Mouse (Mus musculus): ENCODE measurements around the gene Reln.

Reln gene

DNA sequence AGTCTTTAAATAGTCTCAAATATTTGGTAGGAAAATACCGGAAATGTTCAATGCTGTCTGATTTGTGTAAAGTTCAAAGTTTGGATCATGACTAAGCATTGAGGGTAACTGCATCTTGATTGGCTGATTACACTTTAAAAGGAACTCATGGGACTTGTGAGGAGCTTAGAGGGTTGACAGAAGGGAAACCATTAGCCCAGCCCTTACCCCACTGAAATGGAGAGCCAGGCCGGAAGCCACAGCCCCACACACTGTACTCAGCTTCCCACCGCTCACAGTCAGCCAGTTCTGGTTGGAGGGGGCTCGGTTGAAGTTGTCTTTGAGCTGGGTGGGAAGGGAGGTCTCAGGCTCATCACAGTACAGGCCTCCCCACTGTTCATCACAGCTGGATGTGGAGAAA lies 413.4 kb downstream of the Reln start:
- no peak for DNase-seq (ENCODE audit: low spot score)

DNA sequence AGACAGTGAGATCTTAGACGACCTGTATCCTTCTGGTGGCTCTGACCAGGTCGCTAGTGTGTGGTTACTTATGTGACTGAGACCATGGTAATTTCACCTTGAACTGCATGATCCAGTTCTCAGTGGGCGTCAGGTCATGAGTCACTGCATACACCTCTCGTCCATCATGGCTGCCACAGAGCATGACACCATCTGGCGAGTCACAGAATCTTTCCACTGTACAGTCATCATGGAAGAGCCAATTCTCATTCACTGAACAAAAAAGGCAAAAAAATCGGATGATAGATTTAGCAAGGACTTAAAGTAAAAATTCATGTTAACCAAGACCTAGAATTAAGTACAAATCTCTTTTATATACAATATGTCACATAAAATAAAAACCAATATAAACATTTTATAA lies 424.2 kb downstream of the Reln start:
- no peak for DNase-seq (ENCODE audit: low spot score)

DNA sequence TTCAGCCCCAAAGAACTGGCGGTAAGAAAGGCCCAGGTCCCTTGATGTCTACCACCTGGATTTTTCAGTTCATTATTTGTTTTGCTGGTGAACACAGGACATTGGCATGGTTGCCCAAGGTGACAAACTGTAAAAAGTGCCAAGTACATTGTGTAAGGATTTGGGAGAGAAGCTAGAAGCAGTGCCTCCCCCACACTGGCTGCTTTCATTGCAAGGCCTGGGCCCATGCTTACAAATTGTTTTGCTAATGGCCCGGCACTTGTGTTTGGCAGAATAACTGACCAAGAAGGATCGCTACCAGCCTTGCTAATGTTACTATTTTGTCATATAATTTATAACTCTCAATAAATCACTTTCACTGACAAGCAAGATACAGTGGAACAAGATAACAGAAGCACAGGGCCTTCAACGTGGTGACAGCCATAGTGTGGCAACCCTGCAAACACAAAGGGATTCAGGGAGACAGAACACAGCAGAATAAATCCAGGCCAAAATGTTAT lies 425.2 kb downstream of the Reln start:
- no peak for DNase-seq (ENCODE audit: low spot score)

DNA sequence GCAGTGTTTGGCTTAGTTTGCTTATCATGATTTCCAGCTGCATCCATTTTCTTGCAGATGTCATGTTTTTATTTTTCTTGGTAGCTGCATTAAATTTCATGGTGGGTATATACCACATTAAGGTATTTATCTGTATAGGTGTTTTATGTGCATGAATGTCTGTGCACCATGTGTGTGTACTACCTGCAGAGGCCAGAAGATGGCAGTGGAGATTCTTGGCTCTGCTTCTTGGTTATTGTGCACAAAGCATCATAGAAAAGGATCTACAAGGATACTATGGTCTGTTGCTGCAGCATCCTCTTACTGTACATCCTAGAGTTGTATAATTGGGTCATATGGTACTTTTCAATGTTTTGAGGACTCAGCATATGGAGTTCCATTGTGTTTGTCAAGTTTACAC lies 428.5 kb downstream of the Reln start:
- DNase-seq (ENCODE audit: low spot score), result no peak

DNA sequence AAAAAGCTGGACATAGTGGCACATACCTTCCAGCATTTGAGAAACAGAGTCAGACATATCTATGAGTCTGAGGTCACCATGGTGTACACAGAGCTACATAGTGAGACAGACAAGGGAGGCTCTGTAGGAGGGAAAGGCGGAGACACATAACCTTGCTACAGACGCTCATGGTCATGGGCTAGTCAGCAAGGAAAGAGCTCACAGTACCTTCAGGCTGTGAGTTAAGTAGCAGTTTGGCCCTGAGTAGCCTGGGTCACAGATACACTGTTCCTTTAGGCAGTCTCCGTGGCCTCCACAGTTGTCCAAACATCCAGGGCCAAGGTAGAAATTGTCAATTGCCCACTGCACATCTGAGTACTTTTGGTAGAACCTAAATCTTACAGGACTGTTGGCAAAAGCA lies 429.7 kb downstream of the Reln start:
- DNase-seq (ENCODE audit: low spot score), result no peak

DNA sequence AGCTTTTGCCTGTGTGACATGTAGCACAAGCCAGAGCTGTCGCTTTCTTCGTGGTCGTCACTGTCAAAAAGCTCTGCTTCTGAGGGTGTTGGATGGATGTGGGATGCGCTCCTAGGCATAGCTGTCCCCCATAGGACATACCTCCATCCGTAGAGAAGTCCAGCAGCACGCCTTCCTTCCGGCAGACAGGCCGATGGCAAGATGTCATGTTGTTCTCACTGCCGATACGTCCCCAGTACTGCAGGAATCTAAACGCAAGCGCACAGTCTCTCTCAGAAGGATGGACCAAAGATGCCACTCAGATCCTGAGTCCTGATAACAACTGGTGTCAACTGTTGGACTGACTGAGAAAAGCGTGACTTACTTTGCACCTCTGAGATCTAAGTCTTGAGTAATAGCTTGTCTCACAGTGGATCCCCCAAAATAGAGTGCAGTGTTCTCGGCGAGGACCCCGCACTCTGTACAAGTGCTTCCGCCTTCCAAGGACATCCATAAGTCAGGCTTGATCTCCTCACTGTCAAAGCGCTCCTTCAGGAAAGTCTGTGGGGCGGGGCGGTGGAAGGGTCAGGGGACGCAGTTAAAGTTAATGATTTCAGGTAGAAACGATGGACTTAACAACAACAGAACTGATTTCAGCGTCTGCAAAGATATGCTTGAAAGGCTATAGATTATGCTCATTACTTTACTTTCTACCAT lies 431.5 kb downstream of the Reln start:
- DNase-seq (ENCODE audit: low spot score), result no peak

DNA sequence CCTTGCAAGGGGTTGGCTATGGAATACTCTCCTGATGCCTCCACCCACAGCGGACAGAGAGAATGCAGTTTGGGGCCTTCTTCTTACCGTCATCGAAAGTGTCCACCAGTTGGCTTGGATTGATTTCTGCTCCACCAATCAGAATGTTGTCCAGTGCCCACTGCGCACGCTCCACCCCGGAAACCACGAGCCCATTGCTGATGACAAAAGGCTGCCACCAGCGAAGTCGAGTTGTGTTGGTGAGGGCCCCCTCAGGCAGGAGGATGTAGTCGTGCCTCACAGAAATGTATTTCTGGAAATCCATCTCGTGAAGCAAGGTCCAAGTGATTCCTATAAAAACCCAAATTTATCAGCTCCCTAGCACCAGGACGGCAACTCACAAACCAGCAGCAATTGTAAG lies 433.8 kb downstream of the Reln start:
- no peak for DNase-seq (ENCODE audit: low spot score)

DNA sequence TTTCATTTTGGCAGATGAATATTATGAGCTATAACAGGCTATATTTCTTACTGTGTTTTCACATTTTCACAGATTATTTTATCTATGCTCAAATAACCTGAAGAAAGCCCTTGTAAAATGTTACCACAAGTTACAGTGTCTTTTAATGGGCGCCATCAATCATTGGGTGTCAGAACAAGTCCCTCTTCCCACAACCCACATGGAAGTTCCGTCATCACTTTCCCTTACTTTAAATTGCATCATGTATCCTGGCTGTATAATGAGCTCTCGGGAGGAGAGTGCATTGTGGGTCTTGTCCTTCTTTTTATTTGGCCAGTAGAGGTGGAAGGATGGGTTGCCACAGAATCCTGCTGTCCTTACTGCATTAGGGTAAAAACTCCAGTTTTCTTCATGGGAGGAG lies 434.8 kb downstream of the Reln start:
- no peak for DNase-seq (ENCODE audit: low spot score)

DNA sequence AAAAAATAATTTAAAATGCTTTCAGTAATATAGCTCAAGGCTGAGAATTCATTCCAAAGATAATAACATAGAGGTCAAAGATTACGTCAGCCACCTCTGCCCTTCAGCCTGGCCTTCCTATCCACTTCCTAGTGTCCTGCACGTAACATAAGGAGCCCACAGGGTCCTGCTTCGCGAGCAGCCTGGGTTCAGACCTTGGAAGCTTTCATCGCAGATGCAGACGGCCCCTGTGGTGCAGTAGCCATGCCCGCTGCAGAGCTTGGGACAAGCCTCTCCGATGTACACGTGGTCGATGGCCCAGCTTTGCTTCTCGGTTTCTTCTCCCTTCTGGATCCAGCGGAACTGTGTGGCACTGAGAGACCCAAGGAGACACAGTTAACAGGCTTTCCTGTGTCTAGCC lies 443.1 kb downstream of the Reln start:
- DNase-seq (ENCODE audit: low spot score), result no peak

DNA sequence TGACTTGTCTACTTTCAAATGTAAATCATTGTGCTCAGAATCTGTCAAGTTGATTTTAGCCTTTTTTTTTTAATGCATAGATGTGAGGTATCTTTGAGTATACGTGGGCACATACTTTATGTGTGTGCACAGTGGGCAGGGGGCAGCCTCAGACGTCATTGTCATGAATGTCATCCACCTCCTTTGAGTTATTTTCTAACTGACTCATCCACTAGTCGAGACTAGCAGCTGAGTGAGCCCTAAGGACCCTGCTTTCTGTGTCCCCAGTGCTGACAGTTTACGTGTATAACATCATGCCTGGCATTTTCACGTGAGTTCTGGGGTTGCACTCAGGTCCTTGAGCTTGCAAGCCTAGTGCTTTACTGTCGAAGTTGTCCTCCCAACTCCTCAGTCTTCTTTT lies 443.6 kb downstream of the Reln start:
- DNase-seq (ENCODE audit: low spot score), result no peak

DNA sequence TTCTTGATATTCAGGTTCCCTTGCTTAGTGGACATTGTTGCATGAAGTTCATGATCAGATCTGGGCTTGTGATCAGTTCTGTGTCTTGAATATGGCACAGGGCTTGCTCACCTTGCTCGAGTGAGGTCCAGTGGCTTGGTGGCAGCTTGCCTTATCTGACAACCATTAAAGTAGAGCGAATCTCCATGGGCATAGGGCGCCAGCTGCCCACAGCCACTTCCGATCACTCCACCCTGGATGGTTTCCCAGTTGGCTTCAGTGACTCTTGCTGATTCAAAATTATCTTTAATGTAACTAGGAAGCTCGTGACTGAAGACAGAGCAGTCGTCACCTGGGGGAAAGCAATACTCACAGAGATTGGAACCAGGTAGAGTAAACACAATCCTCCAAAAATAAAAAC lies 445.6 kb downstream of the Reln start:
- DNase-seq (ENCODE audit: low spot score), result no peak

DNA sequence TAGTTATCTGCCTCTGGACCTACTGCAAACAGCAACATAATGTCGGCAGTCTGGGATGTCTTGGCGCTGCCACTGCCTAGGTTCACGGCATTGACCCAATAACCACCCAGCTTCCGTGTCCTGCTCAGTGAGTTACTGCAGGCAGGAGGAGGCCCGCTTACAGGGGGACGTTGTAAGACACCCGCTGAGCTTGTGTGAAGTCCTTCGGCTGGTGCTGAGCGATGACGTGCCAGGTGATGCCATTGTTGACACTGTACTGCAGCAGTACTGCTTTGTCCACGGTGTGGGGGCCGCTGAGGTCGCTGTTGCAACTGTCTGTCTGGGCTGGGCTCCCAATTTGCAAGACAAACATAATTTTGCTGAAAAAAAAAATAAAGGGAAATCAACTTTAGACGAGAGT lies 447.9 kb downstream of the Reln start:
- no peak for DNase-seq (ENCODE audit: low spot score)

DNA sequence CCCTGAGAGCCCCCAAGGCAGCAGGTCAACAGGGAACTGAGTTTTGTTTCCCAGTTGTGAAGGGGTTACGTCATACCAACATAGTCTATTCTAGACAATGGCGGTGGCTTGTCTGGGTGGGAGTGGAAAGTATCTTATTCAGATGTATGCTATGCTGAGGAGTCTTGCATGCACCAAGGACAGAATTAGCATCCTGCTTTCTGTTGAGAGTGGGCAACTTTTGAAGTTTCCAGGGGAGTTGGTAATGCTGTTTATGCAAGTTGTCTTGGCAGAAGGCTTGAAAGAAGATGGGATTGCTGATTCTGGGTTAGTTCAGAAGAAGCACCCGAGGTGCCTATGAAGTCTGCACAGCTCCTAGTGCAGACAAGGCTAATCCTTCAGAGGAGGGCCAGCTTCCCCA lies 450.3 kb downstream of the Reln start:
- DNase-seq (ENCODE audit: low spot score), result no peak

DNA sequence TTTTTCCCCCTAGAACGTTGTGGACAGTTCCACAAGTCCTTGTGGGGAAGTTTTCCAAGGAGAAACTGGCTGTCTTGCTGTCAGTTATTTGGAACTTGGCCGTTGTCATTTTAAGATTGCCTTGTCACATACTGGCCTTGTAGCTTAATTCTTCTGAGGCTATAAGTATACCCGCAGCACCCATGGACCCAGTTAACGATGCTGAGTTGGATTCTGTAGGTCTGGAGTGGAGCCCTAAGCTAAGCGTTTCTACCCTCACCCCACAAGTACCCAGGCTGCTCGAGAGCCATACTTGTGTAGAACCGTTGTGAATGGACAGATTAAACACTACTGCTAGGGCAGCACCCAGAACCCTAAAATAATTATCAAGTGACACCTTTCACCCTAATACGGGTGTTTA lies 477.8 kb downstream of the Reln start:
- DNase-seq (ENCODE audit: low spot score), result no peak

DNA sequence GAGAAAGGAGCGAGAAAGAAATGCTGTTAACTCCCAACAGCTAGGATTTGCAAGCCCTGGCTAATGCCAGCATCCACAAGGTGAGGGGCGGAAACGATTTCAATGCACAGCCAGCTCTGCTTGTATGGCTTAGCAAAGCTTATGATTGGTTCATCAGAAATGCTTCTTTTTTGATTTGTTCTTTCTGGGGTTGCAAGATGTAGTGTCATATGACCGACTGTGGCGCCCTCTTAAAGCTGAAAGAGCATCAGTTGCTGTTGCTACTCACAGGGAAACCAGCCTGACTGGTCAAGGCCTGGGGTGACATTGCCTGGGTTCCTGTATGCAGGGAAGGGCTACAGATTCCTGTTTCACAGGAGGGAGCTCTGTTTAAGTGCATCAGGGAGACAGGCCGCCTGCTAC lies 478.2 kb downstream of the Reln start:
- peak; percentile 4 for DNase-seq (ENCODE audit: low spot score)

DNA sequence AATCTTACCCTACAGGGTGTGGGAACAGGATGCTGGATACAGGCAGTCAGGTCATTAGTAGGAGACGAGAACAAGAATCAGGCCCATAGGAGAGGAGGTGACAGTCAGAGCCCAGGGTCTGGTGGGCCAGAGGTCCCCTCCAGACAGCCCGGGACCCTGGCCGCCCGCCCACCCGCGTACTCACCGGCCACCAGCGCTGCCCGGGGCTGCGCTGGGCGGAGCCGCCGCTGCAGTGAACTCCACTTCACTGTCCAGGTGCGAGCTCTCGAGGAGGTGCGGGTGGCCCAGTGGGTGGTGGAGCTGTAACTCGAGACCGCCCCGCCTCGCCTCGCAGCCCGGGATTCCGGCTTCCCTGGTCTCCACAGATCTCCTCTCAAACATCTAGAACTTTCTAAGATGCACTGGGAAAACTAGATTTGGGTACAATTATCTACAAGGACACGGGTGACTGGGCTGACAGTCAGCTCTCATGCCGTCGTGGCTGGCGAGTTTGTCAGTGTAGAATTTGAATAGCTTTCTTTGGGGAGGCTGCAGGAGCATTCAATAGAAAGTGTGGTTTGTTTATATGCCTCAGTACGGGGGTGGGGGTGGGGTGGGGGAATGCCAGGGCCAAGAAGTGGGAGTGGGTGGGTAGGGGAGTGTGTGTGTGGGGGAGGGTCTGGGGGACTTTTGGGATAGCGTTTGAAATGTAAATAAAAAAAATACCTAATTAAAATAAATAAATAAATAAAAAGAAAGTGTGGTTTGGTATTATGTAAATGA lies 479.0 kb downstream of the Reln start, which contains the start of gene Slc26a5:
Slc26a5 (minus strand) TSS at position 259 of the 762 bp plus-strand sequence.
- DNase-seq (ENCODE audit: low spot score), result no peak

DNA sequence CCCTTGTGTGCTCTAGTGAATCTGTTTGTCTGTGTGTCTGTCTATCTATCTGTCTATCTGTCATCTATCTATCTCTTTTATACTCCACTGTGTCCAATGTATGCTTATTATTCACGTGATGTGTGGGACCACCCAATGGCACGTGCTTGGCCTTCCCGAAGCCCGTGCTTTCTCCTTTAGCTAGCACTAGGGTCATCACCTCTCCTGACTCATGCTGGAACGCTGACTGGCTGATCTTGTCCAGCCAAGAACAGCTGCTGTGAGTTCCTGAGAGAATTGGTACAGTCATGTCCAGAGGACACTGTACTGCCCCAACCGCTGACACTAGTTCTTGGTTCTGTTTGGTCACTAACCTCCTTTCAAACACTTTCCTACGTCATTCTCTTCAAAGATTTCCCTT lies 485.8 kb downstream of the Reln start:
- no peak for DNase-seq (ENCODE audit: low spot score)

DNA sequence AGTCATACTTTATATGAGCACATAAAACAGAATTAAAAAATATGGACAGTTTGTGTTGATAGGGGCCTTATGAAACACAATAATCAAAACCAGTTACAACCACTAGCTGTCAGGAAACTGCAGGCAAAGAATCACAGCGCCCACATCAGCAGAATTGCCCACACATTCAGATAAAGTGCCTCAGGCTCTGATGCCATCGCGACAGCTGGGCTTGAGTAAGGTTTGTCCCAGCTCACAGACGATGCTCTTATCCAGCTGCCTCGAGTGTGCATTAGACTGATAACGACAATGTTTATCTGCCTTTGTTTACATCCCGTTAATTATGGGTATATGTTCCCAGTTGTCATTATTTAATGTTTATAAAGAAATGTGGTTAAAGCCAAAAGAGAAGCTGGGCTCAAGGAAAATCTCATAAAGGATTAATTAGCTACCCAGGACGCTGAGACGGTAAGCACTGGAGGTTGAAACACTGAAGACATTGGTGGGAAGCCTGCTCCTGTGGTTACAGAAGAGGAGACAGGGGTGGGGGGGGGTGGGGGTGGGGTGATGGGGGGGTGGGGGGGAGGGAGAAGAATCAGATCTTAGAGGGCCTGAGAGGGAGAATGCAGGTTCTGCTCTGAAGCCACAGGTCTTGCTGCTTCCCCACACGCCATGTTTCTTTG lies 492.7 kb downstream of the Reln start:
- DNase-seq (ENCODE audit: low spot score), result no peak

DNA sequence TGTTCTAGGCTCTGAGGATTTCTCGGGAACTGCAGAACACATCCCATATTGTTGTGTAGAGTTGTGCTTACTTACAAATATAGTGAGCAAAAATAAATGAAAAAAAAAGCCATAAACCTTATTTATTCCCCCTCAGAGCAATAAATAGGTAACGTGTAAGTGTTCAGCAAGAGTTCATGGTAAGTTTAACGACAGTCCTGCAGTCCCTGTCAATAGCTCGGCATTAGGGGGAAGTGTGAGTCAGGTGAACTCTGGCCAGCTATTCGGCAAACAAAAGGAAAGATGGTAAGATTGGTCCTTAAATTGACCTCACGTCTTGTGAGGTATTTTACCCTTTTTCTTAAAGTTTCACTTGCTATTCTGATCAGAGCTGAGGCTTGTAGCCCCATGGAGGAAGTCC lies 497.1 kb downstream of the Reln start:
- no peak for DNase-seq (ENCODE audit: low spot score)

DNA sequence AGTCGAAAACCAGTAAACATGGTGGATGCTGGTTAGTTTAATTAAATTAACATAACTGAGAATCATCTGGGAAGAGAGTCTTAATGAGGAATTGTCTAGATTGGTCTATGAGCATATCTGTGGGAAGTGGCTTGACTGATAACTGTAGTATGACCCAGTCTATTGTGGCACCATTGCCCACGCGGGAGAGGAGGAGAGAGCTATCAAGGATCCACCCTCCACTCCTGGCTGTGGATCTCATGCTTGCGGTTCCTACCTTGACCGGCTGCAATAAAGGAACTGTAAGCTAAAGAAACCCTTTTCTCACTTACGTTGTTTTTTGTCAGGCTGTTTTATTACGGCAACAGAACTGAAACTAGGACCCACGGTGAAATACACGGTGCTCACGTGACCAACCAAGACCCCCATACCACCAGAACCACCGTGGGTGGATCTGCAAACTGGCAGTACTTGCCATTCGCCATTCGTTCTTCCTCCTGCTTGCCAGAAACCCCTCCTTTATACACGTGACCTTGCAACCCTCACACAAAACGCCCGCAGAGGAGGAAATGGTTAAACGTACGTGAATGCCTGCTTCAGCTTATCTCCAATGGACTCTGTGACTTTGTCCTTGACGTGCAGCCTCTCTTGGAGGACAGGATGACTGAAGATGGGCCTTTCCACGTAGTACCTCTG lies 497.7 kb downstream of the Reln start:
- no peak for DNase-seq (ENCODE audit: low spot score)

DNA sequence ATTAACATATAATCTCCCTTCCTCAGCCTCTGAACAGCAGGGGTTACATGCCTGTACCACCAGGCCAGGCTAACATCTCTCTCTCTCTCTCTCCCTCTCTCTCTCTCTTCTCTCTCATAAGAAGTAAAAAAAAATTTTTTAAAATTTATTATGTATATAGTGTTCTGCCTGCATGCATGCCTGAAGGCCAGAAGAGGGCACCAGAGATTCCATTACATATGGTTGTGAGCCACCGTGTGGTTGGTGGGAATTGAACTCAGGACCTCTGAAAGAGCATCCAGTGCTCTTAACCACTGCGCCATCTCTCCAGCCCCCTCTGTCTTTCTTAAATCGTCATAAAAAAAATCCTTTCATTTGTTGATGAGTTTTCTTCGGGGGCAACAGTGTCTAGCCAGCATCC lies 499.8 kb downstream of the Reln start:
- no peak for DNase-seq (ENCODE audit: low spot score)
